Mouse (Mus musculus) cerebellum, adult (tissue): Measurements from ENCODE around the gene Olfr90.
A peak's percentile ranks its signal among the peaks of the same experiment; 100 is the strongest.

Experiments
- ATAC-seq: cut with Nextera tagmentation; 2 replicates; pipeline ENCODE4 v1.9.2; 2017; ENCODE audit warnings: mild to moderate bottlenecking, moderate library complexity, mixed read lengths; ENCODE audit not compliant: insufficient number of reproducible peaks, low FRiP score, low TSS enrichment

Olfr90 gene

GRCm38 (mm10) chr17:37062101-37062641 lies 26.1 kb downstream of the Olfr90 start:
- ATAC-seq: no peak

GRCm38 (mm10) chr17:37061435-37061834 lies 26.9 kb downstream of the Olfr90 start:
- ATAC-seq: no peak

GRCm38 (mm10) chr17:37056957-37057356 lies 31.3 kb downstream of the Olfr90 start:
- no peak for ATAC-seq

- ATAC-seq: no peak
Measured at GRCm38 (mm10) chr17:37051745-37052144, 36.6 kb downstream of the Olfr90 start.

GRCm38 (mm10) chr17:37050876-37051275 lies 37.4 kb downstream of the Olfr90 start:
- no peak for ATAC-seq

- ATAC-seq: peak; percentile 50
Measured at GRCm38 (mm10) chr17:37050399-37050798, 37.9 kb downstream of the Olfr90 start.

- peak; percentile 18 for ATAC-seq
Measured at GRCm38 (mm10) chr17:37049570-37050310, 38.6 kb downstream of the Olfr90 start.

GRCm38 (mm10) chr17:37048383-37048782 lies 39.9 kb downstream of the Olfr90 start:
- no peak for ATAC-seq

- ATAC-seq: no peak
Measured at GRCm38 (mm10) chr17:37047981-37048380, 40.3 kb downstream of the Olfr90 start.

GRCm38 (mm10) chr17:37047332-37047976 lies 40.8 kb downstream of the Olfr90 start:
- no peak for ATAC-seq

GRCm38 (mm10) chr17:37046312-37047112 lies 41.8 kb downstream of the Olfr90 start:
- peak; percentile 34 for ATAC-seq

GRCm38 (mm10) chr17:37045611-37046311 lies 42.5 kb downstream of the Olfr90 start, which contains the start of gene Gabbr1:
Gene Gabbr1 (plus strand): TSS chr17:37045966.
- ATAC-seq: peak; percentile 45

GRCm38 (mm10) chr17:37044651-37045244 lies 43.6 kb downstream of the Olfr90 start:
- ATAC-seq: no peak

- no peak for ATAC-seq
Measured at GRCm38 (mm10) chr17:37039127-37039894, 49.0 kb downstream of the Olfr90 start.
